Mouse (Mus musculus) lung, embryonic 15.5 days (tissue): ENCODE results near the gene Atoh8. TPM values are rescaled to one million over a fixed set of nuclear protein-coding genes. Genes with fewer than 3 reads are reported as not detected.

Experiments
- ATAC-seq: fragments of 200-750 bp; cut with Nextera tagmentation; 2 replicates; pipeline ENCODE4 v1.8.0; 2017; ENCODE audit warnings: moderate number of reproducible peaks, borderline replicate concordance; ENCODE audit not compliant: low FRiP score, low TSS enrichment; ENCODE audit errors: extremely low read depth
- H3K27ac ChIP-seq: fragments of 300-500 bp; sonication (generic); 2 replicates; pipeline ENCODE4 v1.5.1; 2015; ENCODE audit warnings: moderate library complexity, mild to moderate bottlenecking, inconsistent platforms
- H3K27me3 ChIP-seq: fragments of 300-500 bp; sonication (generic); 2 replicates; pipeline ENCODE4 v1.6.1; 2015; ENCODE audit warnings: inconsistent platforms
- H3K36me3 ChIP-seq: fragments of 300-500 bp; sonication (generic); 2 replicates; pipeline ENCODE4 v1.6.1; 2015; ENCODE audit warnings: inconsistent platforms
- H3K4me1 ChIP-seq: fragments of 300-500 bp; sonication (generic); 2 replicates; pipeline ENCODE4 v1.6.1; 2015; ENCODE audit warnings: inconsistent platforms
- H3K4me2 ChIP-seq: fragments of 300-500 bp; sonication (generic); 2 replicates; pipeline ENCODE4 v1.6.1; 2015; ENCODE audit warnings: inconsistent platforms, mild to moderate bottlenecking, moderate library complexity
- H3K4me3 ChIP-seq: fragments of 300-500 bp; sonication (generic); 2 replicates; pipeline ENCODE4 v1.5.1; 2015; ENCODE audit warnings: mild to moderate bottlenecking, inconsistent platforms
- H3K9ac ChIP-seq: fragments of 300-500 bp; sonication (generic); 2 replicates; pipeline ENCODE4 v1.6.1; 2015; ENCODE audit warnings: inconsistent platforms
- H3K9me3 ChIP-seq: fragments of 300-500 bp; sonication (generic); 2 replicates; pipeline ENCODE4 v1.6.1; 2016; ENCODE audit warnings: inconsistent platforms
- WGBS: fragments of 180-500 bp; shearing (Covaris S2); methylation state at CpG from one replicate; pipeline ENCODE4 v1.1.7; 2015; 5-methylcytosine and 5-hydroxymethylcytosine counted together
- polyA plus RNA-seq: library from polyadenylated mRNA; unstranded; fragments of >200 nt; fragmentation: Nextera tagmentation; extraction: Ambion mirVana; gene quantifications from 2 replicates; pipeline ENCODE4 v1.2.1, GENCODE M21; 2015

The Atoh8 gene
- 25.4 and 27.8 TPM in 2 replicates for polyA plus RNA-seq

- ATAC-seq, result peak; percentile 71
- Histone ChIP-seq H3K27ac (peak within 1 kb of the TSS; percentile 87), H3K4me2 (peak within 1 kb of the TSS; percentile 98), H3K36me3 (no peaks in the 10 kb centered on the region), H3K4me3 (peak within 1 kb of the TSS; percentile 77), H3K9me3 (no peaks in the 10 kb centered on the region), H3K9ac (peak within 1 kb of the TSS; percentile 61), H3K27me3 (peaks cover 23% of the 10 kb centered on the region; the same call in 1 of the 2 replicates), H3K4me1 (peaks cover 69% of the 10 kb centered on the region)
- WGBS, result under 1% methylated on average over 63 of the region's 68 CpGs
Observed at GRCm38 (mm10) chr6:72235098-72235806, at the start of gene Atoh8. Gene Atoh8 (minus strand): TSS chr6:72235577.

- Histone ChIP-seq H3K27ac (no peak overlapping the region), H3K36me3 (no peaks in the 10 kb centered on the region), H3K9ac (no peak overlapping the region), H3K4me3 (no peak overlapping the region), H3K9me3 (no peaks in the 10 kb centered on the region), H3K4me1 (0 out of 2 replicates have a peak, but pooled peaks cover 4% of the 10 kb centered on the region), H3K27me3 (no peaks in the 10 kb centered on the region), H3K4me2 (no peak overlapping the region)
- 20% methylated on average over 4 of the region's 4 CpGs for WGBS
- no peak for ATAC-seq
Observed at GRCm38 (mm10) chr6:72283914-72284313, 48.5 kb upstream of the Atoh8 start.

- Histone ChIP-seq H3K27ac (no peak overlapping the region), H3K9me3 (no peaks in the 10 kb centered on the region), H3K4me2 (no peak overlapping the region), H3K36me3 (no peaks in the 10 kb centered on the region), H3K4me3 (no peak overlapping the region), H3K4me1 (peaks cover 24% of the 10 kb centered on the region), H3K27me3 (no peaks in the 10 kb centered on the region), H3K9ac (no peak overlapping the region)
- 52% methylated on average over 7 of the region's 7 CpGs for whole genome bisulfite sequencing
- no peak for ATAC-seq
Observed at GRCm38 (mm10) chr6:72280410-72280998, 45.1 kb upstream of the Atoh8 start.

GRCm38 (mm10) chr6:72279505-72279904, 44.1 kb upstream of the Atoh8 start:
- H3K27ac ChIP-seq, result no peak overlapping the region

GRCm38 (mm10) chr6:72278835-72279234, 43.5 kb upstream of the Atoh8 start:
- Histone ChIP-seq H3K9ac (no peak overlapping the region), H3K4me1 (peaks cover 28% of the 10 kb centered on the region), H3K9me3 (no peaks in the 10 kb centered on the region), H3K27ac (peak overlapping the region; percentile 96; the same call in 1 of the 2 replicates), H3K36me3 (no peaks in the 10 kb centered on the region), H3K4me2 (no peak overlapping the region), H3K27me3 (no peaks in the 10 kb centered on the region), H3K4me3 (no peak overlapping the region)
- no peak for ATAC-seq
- 77% methylated on average over 4 of the region's 4 CpGs for WGBS

More at GRCm38 (mm10) chr6:72279505-72279904, 44.1 kb upstream of the Atoh8 start:
- ATAC-seq, result no peak
- no peak overlapping the region for H3K4me3 ChIP-seq
- H3K4me2 ChIP-seq, result no peak overlapping the region
- no peaks in the 10 kb centered on the region for H3K36me3 ChIP-seq
- no peak overlapping the region for H3K9ac ChIP-seq
- H3K27me3 ChIP-seq, result no peaks in the 10 kb centered on the region
- H3K4me1 ChIP-seq, result peaks cover 24% of the 10 kb centered on the region
- WGBS, result 68% methylated on average over 7 of the region's 7 CpGs
- no peaks in the 10 kb centered on the region for H3K9me3 ChIP-seq

GRCm38 (mm10) chr6:72277508-72278166, 42.3 kb upstream of the Atoh8 start:
- 40% methylated on average over 9 of the region's 9 CpGs for WGBS
- no peaks in the 10 kb centered on the region for H3K27me3 ChIP-seq
- peak overlapping the region; percentile 96 for H3K27ac ChIP-seq
- ATAC-seq, result peak; percentile 44
- no peaks in the 10 kb centered on the region for H3K9me3 ChIP-seq
- no peak overlapping the region for H3K4me3 ChIP-seq
- peak overlapping the region; percentile 31 for H3K4me2 ChIP-seq
- H3K36me3 ChIP-seq, result no peaks in the 10 kb centered on the region
- H3K9ac ChIP-seq, result no peak overlapping the region; the same call in 1 of the 2 replicates
- peaks cover 40% of the 10 kb centered on the region for H3K4me1 ChIP-seq

- Histone ChIP-seq H3K27ac (peak overlapping the region; percentile 96), H3K4me3 (no peak overlapping the region), H3K36me3 (no peaks in the 10 kb centered on the region), H3K4me2 (peak overlapping the region; percentile 31), H3K4me1 (peaks cover 42% of the 10 kb centered on the region), H3K9ac (peak overlapping the region; percentile 11; the same call in 1 of the 2 replicates), H3K9me3 (no peaks in the 10 kb centered on the region), H3K27me3 (no peaks in the 10 kb centered on the region)
- ATAC-seq, result peak; percentile 85
- WGBS, result 52% methylated on average over 13 of the region's 13 CpGs
Observed at GRCm38 (mm10) chr6:72276972-72277441, 41.6 kb upstream of the Atoh8 start.

GRCm38 (mm10) chr6:72276141-72276540, 40.8 kb upstream of the Atoh8 start:
- Histone ChIP-seq H3K4me3 (no peak overlapping the region), H3K4me1 (peaks cover 42% of the 10 kb centered on the region), H3K27ac (peak overlapping the region; percentile 96), H3K9me3 (no peaks in the 10 kb centered on the region), H3K4me2 (no peak overlapping the region), H3K27me3 (no peaks in the 10 kb centered on the region), H3K36me3 (no peaks in the 10 kb centered on the region), H3K9ac (no peak overlapping the region)
- 87% methylated on average over 6 of the region's 6 CpGs for WGBS
- ATAC-seq, result no peak

- Histone ChIP-seq H3K4me2 (no peak overlapping the region), H3K27me3 (no peaks in the 10 kb centered on the region), H3K9me3 (no peaks in the 10 kb centered on the region), H3K9ac (no peak overlapping the region), H3K4me3 (no peak overlapping the region), H3K36me3 (no peaks in the 10 kb centered on the region), H3K27ac (no peak overlapping the region), H3K4me1 (peaks cover 42% of the 10 kb centered on the region)
- WGBS, result 57% methylated on average over 4 of the region's 4 CpGs
- no peak for ATAC-seq
Observed at GRCm38 (mm10) chr6:72275527-72275926, 40.1 kb upstream of the Atoh8 start.

GRCm38 (mm10) chr6:72273153-72273552, 37.8 kb upstream of the Atoh8 start:
- no peak for ATAC-seq
- no peaks in the 10 kb centered on the region for H3K36me3 ChIP-seq
- WGBS, result 63% methylated on average over 6 of the region's 6 CpGs
- no peaks in the 10 kb centered on the region for H3K9me3 ChIP-seq
- no peak overlapping the region for H3K4me2 ChIP-seq
- no peak overlapping the region for H3K9ac ChIP-seq
- H3K27ac ChIP-seq, result peak overlapping the region; percentile 70
- H3K4me3 ChIP-seq, result no peak overlapping the region
- peaks cover 35% of the 10 kb centered on the region for H3K4me1 ChIP-seq
- H3K27me3 ChIP-seq, result no peaks in the 10 kb centered on the region

GRCm38 (mm10) chr6:72272161-72272696, 36.9 kb upstream of the Atoh8 start:
- H3K27me3 ChIP-seq, result no peaks in the 10 kb centered on the region
- no peaks in the 10 kb centered on the region for H3K36me3 ChIP-seq
- H3K4me2 ChIP-seq, result no peak overlapping the region
- H3K4me3 ChIP-seq, result no peak overlapping the region
- 60% methylated on average over 10 of the region's 10 CpGs for WGBS
- peak; percentile 39 for ATAC-seq
- peak overlapping the region; percentile 70 for H3K27ac ChIP-seq
- no peaks in the 10 kb centered on the region for H3K9me3 ChIP-seq
- no peak overlapping the region for H3K9ac ChIP-seq
- H3K4me1 ChIP-seq, result peaks cover 27% of the 10 kb centered on the region
